Comparison of ENCODE assay signal across 27 mouse cellular contexts in the genomic region with DNA sequence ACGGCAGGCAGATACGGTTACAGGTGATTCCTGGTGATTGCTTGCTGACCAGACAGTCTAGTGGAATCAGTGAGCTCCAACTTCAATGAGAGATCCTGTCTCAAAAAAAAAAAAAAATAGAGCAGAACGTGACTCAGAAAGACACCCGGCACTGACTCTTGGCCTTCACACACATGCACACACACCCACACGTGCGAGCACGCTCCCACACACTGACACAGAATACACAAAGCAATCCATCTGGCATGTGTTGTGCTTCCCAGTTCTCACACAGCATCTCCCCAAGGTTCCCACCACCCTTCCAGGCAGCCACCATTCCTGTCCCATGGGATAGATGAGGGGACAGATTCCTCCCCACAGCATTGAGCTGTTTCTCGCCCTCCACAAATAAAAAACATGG. TPM values are rescaled to one million over a fixed set of nuclear protein-coding genes. Genes with fewer than 3 reads are reported as not detected.
A peak's percentile ranks its signal among the peaks of the same experiment; 100 is the strongest.
DNase-seq lines count a peak whose midpoint lies in the region; ATAC-seq lines count a peak whose summit lies in the region.
"Had no signal": no experiment of that assay in that cellular context is flagged by ENCODE, and none has a peak within 500 bp of the region (broad histone marks: within the 10 kb centered on the region; RNA-seq: fewer than 3 reads in every experiment).

No protein-coding gene starts in this region.

- WGBS in hindbrain, embryonic 13.5 days, result 78% methylated on average over 8 of the region's 8 CpGs
- 87% methylated on average over 8 of the region's 8 CpGs for WGBS in hindbrain, embryonic 16.5 days

- H3K9me3 ChIP-seq in hindbrain, embryonic 13.5 days, result no peaks in the 10 kb centered on the region
- H3K9me3 ChIP-seq in hindbrain, embryonic 16.5 days (ENCODE audit: control insufficient read depth, low read length), result no peaks in the 10 kb centered on the region
- H3K9me3 ChIP-seq: embryonic facial prominence, embryonic 12.5 days; forebrain, embryonic 15.5 days; heart, embryonic 15.5 days; hindbrain, embryonic 10.5 days had no signal

- H3K36me3 ChIP-seq in hindbrain, embryonic 13.5 days, result no peaks in the 10 kb centered on the region; the same call in 1 of the 2 replicates
- H3K36me3 ChIP-seq in hindbrain, embryonic 16.5 days (ENCODE audit: control insufficient read depth, insufficient read depth, low read length), result no peaks in the 10 kb centered on the region
- H3K36me3 ChIP-seq: embryonic facial prominence, embryonic 12.5 days; forebrain, embryonic 15.5 days; heart, embryonic 15.5 days; hindbrain, embryonic 10.5 days had no signal

- peak overlapping the region; percentile 55; the same call in 1 of the 2 replicates for H3K27ac ChIP-seq in hindbrain, embryonic 13.5 days
- H3K27ac ChIP-seq in hindbrain, embryonic 16.5 days (ENCODE audit: low read depth, low read length), result no peak overlapping the region
- H3K27ac ChIP-seq: embryonic facial prominence, embryonic 12.5 days; forebrain, embryonic 15.5 days; heart, adult 2 months; heart, embryonic 15.5 days; hindbrain, embryonic 10.5 days had no signal

- peaks cover 89% of the 10 kb centered on the region for H3K27me3 ChIP-seq in hindbrain, embryonic 13.5 days
- H3K27me3 ChIP-seq in hindbrain, embryonic 16.5 days (replicated peaks; ENCODE audit: control insufficient read depth, insufficient read depth, low read length), result peaks cover 6% of the 10 kb centered on the region

- H3K4me2 ChIP-seq in hindbrain, embryonic 13.5 days, result no peak overlapping the region
- no peak overlapping the region for H3K4me2 ChIP-seq in hindbrain, embryonic 16.5 days (ENCODE audit: low read length)
- H3K4me2 ChIP-seq: embryonic facial prominence, embryonic 12.5 days; forebrain, embryonic 15.5 days; heart, embryonic 11.5 days; heart, embryonic 15.5 days had no signal

- peak; percentile 36 to 59 for DNase-seq in layer of hippocampus, adult 8-10 months (ENCODE audit: low spot score in 2 of 2)
- no peak for DNase-seq in layer of hippocampus, postnatal 10 days (ENCODE audit: low spot score in 2 of 2)
- peak; percentile 40 for DNase-seq in right cerebral cortex, adult 18-20 months
- no peak for DNase-seq in right cerebral cortex, postnatal 25 days
- DNase-seq in layer of hippocampus, adult 9-11 months, result peak; percentile 76
- DNase-seq: adrenal gland, postnatal 10 days; cerebellum, adult 11-12 months; cerebellum, adult 9-10 months; cerebellum, postnatal 25 days; gastrocnemius, postnatal 14 days; heart, adult 2 months had no signal

- ATAC-seq in hindbrain, embryonic 13.5 days (ENCODE audit: low FRiP score), result no peak
- ATAC-seq in hindbrain, embryonic 16.5 days, result no peak
- ATAC-seq in megakaryocyte-erythroid progenitor cell, adult 5-6 weeks (replicated peaks; ENCODE audit: low FRiP score, low TSS enrichment, poor library complexity, severe bottlenecking), result no peak
- ATAC-seq: forebrain, embryonic 15.5 days had no signal

- no peak overlapping the region for H3K4me3 ChIP-seq in hindbrain, embryonic 13.5 days
- H3K4me3 ChIP-seq in hindbrain, embryonic 16.5 days (ENCODE audit: low read length), result no peak overlapping the region
- H3K4me3 ChIP-seq: embryonic facial prominence, embryonic 12.5 days; forebrain, embryonic 15.5 days; heart, adult 2 months; heart, embryonic 15.5 days; hindbrain, embryonic 10.5 days had no signal

- H3K9ac ChIP-seq in hindbrain, embryonic 13.5 days, result 0 out of 2 replicates have a peak overlapping the region, but pooled peaks have one; percentile 9
- H3K9ac ChIP-seq in hindbrain, embryonic 16.5 days (ENCODE audit: low read depth, low read length), result no peak overlapping the region
- H3K9ac ChIP-seq: embryonic facial prominence, embryonic 12.5 days; forebrain, embryonic 15.5 days; heart, embryonic 15.5 days had no signal

- peaks cover 28% of the 10 kb centered on the region for H3K4me1 ChIP-seq in hindbrain, embryonic 13.5 days (replicated peaks)
- H3K4me1 ChIP-seq in hindbrain, embryonic 16.5 days (ENCODE audit: control insufficient read depth, insufficient read depth, low read depth, low read length), result no peaks in the 10 kb centered on the region
- H3K4me1 ChIP-seq: embryonic facial prominence, embryonic 12.5 days; heart, embryonic 15.5 days; hindbrain, embryonic 10.5 days had no signal

RNA-seq across cellular contexts. Expression of a gene that starts 11.4 kb away (rescaled TPM):
- 48.9 and 50.7 TPM in 2 replicates for polyA plus RNA-seq in hindbrain, embryonic 13.5 days (2015; fragmentation: Nextera tagmentation; extraction: Ambion mirVana)
- 20.1 and 24.3 TPM in 2 replicates for polyA plus RNA-seq in hindbrain, embryonic 16.5 days (2015; fragmentation: Nextera tagmentation; extraction: Ambion mirVana)
- under 1 TPM in 2 of 4 experiments, not detected in 2; 0.10 to 0.11 TPM for total RNA-seq in layer of hippocampus, adult 8-10 months (2022)
- under 1 TPM; 0.50 to 0.67 TPM for total RNA-seq in layer of hippocampus, postnatal 10 days (2021)
- total RNA-seq in megakaryocyte-erythroid progenitor cell, adult 5-6 weeks (2014; fragmentation: Nextera tagmentation), result not detected in 2 replicates
- not detected in 2 replicates for total RNA-seq in megakaryocyte-erythroid progenitor cell, adult 5-6 weeks (2017)
- total RNA-seq: adrenal gland, postnatal 10 days; adrenal gland, postnatal 4 days; gastrocnemius, adult 18-20 months; gastrocnemius, postnatal 14 days; heart, adult 2 months; heart, postnatal 25 days; MEL had no signal
- polyA plus RNA-seq: C2C12; cortical plate, adult 2 months; gonadal fat pad, adult 2 months; heart, adult 2 months; heart, embryonic 15.5 days had no signal

RNA-seq across cellular contexts. Expression of a gene that starts 52.5 kb away (rescaled TPM):
- 6.4 and 6.7 TPM in 2 replicates for polyA plus RNA-seq in hindbrain, embryonic 13.5 days (2015; fragmentation: Nextera tagmentation; extraction: Ambion mirVana)
- polyA plus RNA-seq in hindbrain, embryonic 16.5 days (2015; fragmentation: Nextera tagmentation; extraction: Ambion mirVana), result 8.1 and 9.4 TPM in 2 replicates
- total RNA-seq in layer of hippocampus, adult 8-10 months (2022), result 10 to 100 TPM in 3 of 4 experiments, 1 to 10 TPM in 1; 7.5 to 11.6 (median 10.6) TPM
- total RNA-seq in layer of hippocampus, postnatal 10 days (2021), result 1 to 10 TPM; 6.1 to 7.1 TPM
- total RNA-seq in megakaryocyte-erythroid progenitor cell, adult 5-6 weeks (2014; fragmentation: Nextera tagmentation), result 59.5 and 72.1 TPM in 2 replicates
- 58.5 and 67.3 TPM in 2 replicates for total RNA-seq in megakaryocyte-erythroid progenitor cell, adult 5-6 weeks (2017)

RNA-seq across cellular contexts. Expression of a gene that starts 56.2 kb away (rescaled TPM):
- polyA plus RNA-seq in hindbrain, embryonic 13.5 days (2015; fragmentation: Nextera tagmentation; extraction: Ambion mirVana), result not detected in 2 replicates
- 0.40 and 0.80 TPM in 2 replicates for polyA plus RNA-seq in hindbrain, embryonic 16.5 days (2015; fragmentation: Nextera tagmentation; extraction: Ambion mirVana)
- under 1 TPM in 2 of 4 experiments, not detected in 2; 0.82 to 0.91 TPM for total RNA-seq in layer of hippocampus, adult 8-10 months (2022)
- not detected for total RNA-seq in layer of hippocampus, postnatal 10 days (2021)
- total RNA-seq in megakaryocyte-erythroid progenitor cell, adult 5-6 weeks (2014; fragmentation: Nextera tagmentation), result not detected in 2 replicates
- total RNA-seq in megakaryocyte-erythroid progenitor cell, adult 5-6 weeks (2017), result not detected in 2 replicates
- total RNA-seq: gastrocnemius, postnatal 14 days; MEL had no signal
- polyA plus RNA-seq: embryonic facial prominence, embryonic 12.5 days; forebrain, embryonic 11.5 days; forebrain, embryonic 15.5 days; gonadal fat pad, adult 2 months; heart, embryonic 11.5 days; heart, embryonic 15.5 days; hindbrain, embryonic 10.5 days had no signal

Comparison
In these comparisons a context has a peak if more than half of its experiments do, and no peak if none do; other contexts are left out.
1. DNase-seq: peak in layer of hippocampus, adult 8-10 months (2 of 2), right cerebral cortex, adult 18-20 months (single experiment) and layer of hippocampus, adult 9-11 months (single experiment); none in layer of hippocampus, postnatal 10 days (0 of 2) and right cerebral cortex, postnatal 25 days (single experiment).
2. RNA of a gene that starts 52.5 kb away (total RNA-seq): 58.5 to 72.1 TPM in megakaryocyte-erythroid progenitor cell, adult 5-6 weeks; 7.5 to 11.6 TPM in layer of hippocampus, adult 8-10 months and 6.1 to 7.1 TPM in layer of hippocampus, postnatal 10 days; every median in the first group is over 4 times any median in the second.